21 mouse cellular contexts compared by ENCODE assay signal in genomic region chr14:102924674-102925073, GRCm38 (mm10). TPM values are rescaled to one million over a fixed set of nuclear protein-coding genes. Genes with fewer than 3 reads are reported as not detected.
A peak's percentile ranks its signal among the peaks of the same experiment; 100 is the strongest.
DNase-seq lines count a peak whose midpoint lies in the region; ATAC-seq and TF ChIP-seq lines count a peak whose summit lies in the region.
"Had no signal": no experiment of that assay in that cellular context is flagged by ENCODE, and none has a peak within 500 bp of the region (broad histone marks: within the 10 kb centered on the region; RNA-seq: fewer than 3 reads in every experiment).

No protein-coding gene starts in this region.

- no peaks in the 10 kb centered on the region for H3K27me3 ChIP-seq in spleen, adult 2 months (ENCODE audit: control insufficient read depth, insufficient read depth, low read length)
- no peaks in the 10 kb centered on the region for H3K27me3 ChIP-seq in intestine, postnatal 0 days (replicated peaks; ENCODE audit: control insufficient read depth, insufficient read depth, low read length)
- H3K27me3 ChIP-seq: heart, embryonic 13.5 days; limb, embryonic 13.5 days; Patski had no signal

- peaks cover 32% of the 10 kb centered on the region for H3K4me1 ChIP-seq in spleen, adult 2 months (ENCODE audit: control insufficient read depth, insufficient read depth, insufficient read length)
- H3K4me1 ChIP-seq in intestine, postnatal 0 days (replicated peaks; ENCODE audit: control insufficient read depth, insufficient read depth, low read length) = no peaks in the 10 kb centered on the region
- H3K4me1 ChIP-seq: embryonic facial prominence, embryonic 10.5 days; heart, embryonic 13.5 days had no signal

- no peak overlapping the region for H3K9ac ChIP-seq in intestine, postnatal 0 days (ENCODE audit: low read depth, low read length)
- H3K9ac ChIP-seq: heart, embryonic 13.5 days; limb, embryonic 13.5 days; lung, embryonic 14.5 days had no signal

- TF ChIP-seq CTCF in layer of hippocampus, adult 2 months (conservative IDR thresholded peaks at IDR 0.05) = no peak
- TF ChIP-seq CTCF in spleen, adult 2 months (IDR thresholded peaks at IDR 0.05; ENCODE audit: extremely low read depth, insufficient read depth, insufficient read length, insufficient replicate concordance) = no peak
- no peak for TF ChIP-seq CTCF in intestine, postnatal 0 days (IDR thresholded peaks at IDR 0.05; ENCODE audit: low read depth)

- H3K9me3 ChIP-seq in intestine, postnatal 0 days (ENCODE audit: control insufficient read depth) = no peaks in the 10 kb centered on the region
- H3K9me3 ChIP-seq: embryonic facial prominence, embryonic 10.5 days; heart, embryonic 13.5 days; limb, embryonic 13.5 days had no signal

- no peak for DNase-seq in layer of hippocampus, adult 2 months (ENCODE audit: low spot score in 2 of 2)
- no peak for DNase-seq in layer of hippocampus, postnatal 25 days (ENCODE audit: extremely low spot score in 1 of 2, low spot score in 1 of 2)
- DNase-seq in B cell, adult 2 months = peak; percentile 85 to 88
- peak; percentile 74 to 75 for DNase-seq in spleen, adult 2 months (ENCODE audit: low read depth in 1 of 2, low spot score in 2 of 2)
- no peak for DNase-seq in right cerebral cortex, postnatal 10 days (ENCODE audit: low spot score in 2 of 2)
- no peak for DNase-seq in urinary bladder, postnatal 36 days (ENCODE audit: low spot score in 2 of 2)
- DNase-seq: cerebellum, adult 11 months; cerebellum, postnatal 36 days; heart, postnatal 4 days; kidney, adult 18-20 months; kidney, postnatal 14 days; lung, embryonic 14.5 days had no signal

- H3K36me3 ChIP-seq in macrophage (ENCODE audit: inconsistent target) = no peaks in the 10 kb centered on the region
- H3K36me3 ChIP-seq in spleen, adult 2 months (ENCODE audit: control insufficient read depth, insufficient read depth, low read length) = no peaks in the 10 kb centered on the region
- no peaks in the 10 kb centered on the region for H3K36me3 ChIP-seq in intestine, postnatal 0 days (ENCODE audit: control insufficient read depth, insufficient read depth)
- H3K36me3 ChIP-seq: embryonic facial prominence, embryonic 10.5 days; heart, embryonic 13.5 days; limb, embryonic 13.5 days had no signal

- TF ChIP-seq POLR2A in spleen, adult 2 months (IDR thresholded peaks at IDR 0.05; ENCODE audit: low read depth, low read length) = no peak

- no peaks in the 10 kb centered on the region for H3K79me2 ChIP-seq in macrophage (ENCODE audit: inconsistent target)

- WGBS in macrophage (ENCODE audit: missing documents) = 10% methylated on average over 4 of the region's 4 CpGs
- 21% methylated on average over 4 of the region's 4 CpGs for WGBS in spleen, adult 2 months
- 67% methylated on average over 4 of the region's 4 CpGs for WGBS in intestine, postnatal 0 days

- no peak for ATAC-seq in intestine, postnatal 0 days
- ATAC-seq: forebrain, embryonic 14.5 days; hindbrain, postnatal 0 days; Patski had no signal

- no peak overlapping the region for H3K4me2 ChIP-seq in intestine, postnatal 0 days (replicated peaks; ENCODE audit: low read depth)
- H3K4me2 ChIP-seq: heart, embryonic 13.5 days; limb, embryonic 13.5 days; lung, embryonic 14.5 days; midbrain, embryonic 11.5 days had no signal

- peak overlapping the region; percentile 89 for H3K27ac ChIP-seq in layer of hippocampus, adult 2 months
- peak overlapping the region; percentile 27 for H3K27ac ChIP-seq in macrophage
- H3K27ac ChIP-seq in spleen, adult 2 months (ENCODE audit: insufficient read depth, low read length) = peak overlapping the region; percentile 94
- no peak overlapping the region for H3K27ac ChIP-seq in intestine, postnatal 0 days (ENCODE audit: low read depth, low read length)
- H3K27ac ChIP-seq: embryonic facial prominence, embryonic 10.5 days; heart, embryonic 13.5 days; hindbrain, postnatal 0 days; limb, embryonic 13.5 days had no signal

- no peak overlapping the region for H3K4me3 ChIP-seq in layer of hippocampus, adult 2 months
- no peak overlapping the region for H3K4me3 ChIP-seq in macrophage (ENCODE audit: inconsistent target)
- H3K4me3 ChIP-seq in spleen, adult 2 months (ENCODE audit: extremely low read depth, insufficient read depth, insufficient read length) = no peak overlapping the region
- H3K4me3 ChIP-seq in intestine, postnatal 0 days (ENCODE audit: low read depth, low read length) = no peak overlapping the region
- H3K4me3 ChIP-seq: embryonic facial prominence, embryonic 10.5 days; heart, embryonic 13.5 days; limb, embryonic 13.5 days had no signal

RNA-seq across cellular contexts. Expression of gene Kctd12, which starts 57.8 kb away (rescaled TPM):
- total RNA-seq in layer of hippocampus, adult 2 months (2021) = 100 to 1,000 TPM; 120 to 123 TPM
- 100 to 1,000 TPM; 115 to 119 TPM for total RNA-seq in layer of hippocampus, postnatal 25 days (2021)
- 1,000 to 10,000 TPM in 3 of 26 experiments, 100 to 1,000 TPM in 21, 10 to 100 TPM in 2; 91.3 to 2,709 (median 319) TPM for total RNA-seq in macrophage (2018; cell fraction: chromatin; rRNA removed)
- total RNA-seq in macrophage (2018; cell fraction: cytosol; rRNA removed) = 1,000 to 10,000 TPM in 5 of 26 experiments, 100 to 1,000 TPM in 21; 179 to 1,886 (median 305) TPM
- 1,000 to 10,000 TPM in 8 of 26 experiments, 100 to 1,000 TPM in 18; 196 to 3,512 (median 542) TPM for total RNA-seq in macrophage (2018; cell fraction: nucleus; rRNA removed)
- 84.3 to 203 TPM (median 151 TPM) in 3 replicates for polyA plus RNA-seq in macrophage (2018)
- 36.4 and 60.3 TPM in 2 replicates for polyA plus RNA-seq in spleen, adult 2 months (2012; rRNA removed)
- polyA plus RNA-seq in intestine, postnatal 0 days (2015; fragmentation: Nextera tagmentation; extraction: Ambion mirVana) = 6.4 and 7.0 TPM in 2 replicates

Comparison
In these comparisons a context has a peak if more than half of its experiments do, and no peak if none do; other contexts are left out.
1. DNase-seq: peak in B cell, adult 2 months (2 of 2) and spleen, adult 2 months (2 of 2); none in layer of hippocampus, adult 2 months (0 of 2), layer of hippocampus, postnatal 25 days (0 of 2), right cerebral cortex, postnatal 10 days (0 of 2) and urinary bladder, postnatal 36 days (0 of 2).